Mouse (Mus musculus): ENCODE data around the gene Stk17b. TPM values are rescaled to one million over a fixed set of nuclear protein-coding genes. Genes with fewer than 3 reads are reported as not detected.
"Not testable (repeated sequence)": the region's sequence is repeated elsewhere in the genome, so short reads cannot be mapped to it uniquely, and the experiment has no call there.

The Stk17b gene
- polyA plus RNA-seq, 1 experiment from 2014 or later = 10.0 TPM

GRCm38 (mm10) chr1:53751144-53751543 lies 33.9 kb downstream of the Stk17b start:
- Histone ChIP-seq H3K4me3 (ENCODE audit: low read depth, low read length) (no peak overlapping the region), H3K27me3 (ENCODE audit: control insufficient read depth, insufficient read depth, low read length) (no peaks in the 10 kb centered on the region), H3K27ac (replicated peaks; ENCODE audit: low read depth, low read length) (no peak overlapping the region), H3K4me2 (ENCODE audit: low read depth, severe bottlenecking) (no peak overlapping the region), H3K4me1 (ENCODE audit: control insufficient read depth, insufficient read depth, low read length) (no peaks in the 10 kb centered on the region), H3K9me3 (ENCODE audit: control insufficient read depth, low read length) (no peaks in the 10 kb centered on the region), H3K36me3 (ENCODE audit: control insufficient read depth, insufficient read depth, low read length) (no peaks in the 10 kb centered on the region), H3K9ac (ENCODE audit: low read length) (no peak overlapping the region)
- WGBS = 70% methylated on average over 1 of the region's 1 CpGs
- ATAC-seq (ENCODE audit: insufficient number of reproducible peaks, low FRiP score, low TSS enrichment, low read depth) (no peak), DNase-seq (ENCODE audit: low spot score) (no peak)

DNA sequence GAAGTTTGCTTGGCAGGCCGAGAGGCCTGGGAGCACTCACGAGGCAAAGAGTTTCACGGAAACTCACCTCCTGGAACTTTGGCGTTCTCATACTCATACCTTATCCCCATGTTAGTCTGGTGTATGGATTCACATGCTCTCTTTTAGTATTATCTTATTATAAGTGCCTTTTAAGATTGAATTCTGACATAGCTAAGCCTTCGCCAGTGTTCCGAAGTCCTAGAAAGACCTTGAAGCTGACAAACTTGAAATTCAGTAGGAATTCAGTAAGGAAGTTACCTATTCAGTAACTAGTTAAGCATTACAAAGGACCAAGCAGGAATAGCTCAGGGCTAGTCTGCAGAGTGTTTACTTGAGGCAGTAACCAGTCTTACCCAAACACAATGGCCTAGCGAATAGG lies 34.3 kb downstream of the Stk17b start:
- H3K27me3 ChIP-seq (ENCODE audit: control insufficient read depth, insufficient read depth, low read length); H3K4me3 ChIP-seq (ENCODE audit: low read depth, low read length); H3K4me2 ChIP-seq (ENCODE audit: low read depth, severe bottlenecking); H3K9ac ChIP-seq (ENCODE audit: low read length); H3K4me1 ChIP-seq (ENCODE audit: control insufficient read depth, insufficient read depth, low read length); H3K27ac ChIP-seq (replicated peaks; ENCODE audit: low read depth, low read length); H3K9me3 ChIP-seq (ENCODE audit: control insufficient read depth, low read length); ATAC-seq (ENCODE audit: insufficient number of reproducible peaks, low FRiP score, low TSS enrichment, low read depth); DNase-seq (ENCODE audit: low spot score); H3K36me3 ChIP-seq (ENCODE audit: control insufficient read depth, insufficient read depth, low read length): not testable (repeated sequence)
- WGBS = 85% methylated on average over 7 of the region's 7 CpGs

- WGBS = 73% methylated on average over 1 of the region's 1 CpGs
- H3K9me3 ChIP-seq (ENCODE audit: control insufficient read depth, low read length) = not testable (repeated sequence)
These were observed 35.1 kb downstream of the Stk17b start for GRCm38 (mm10) chr1:53749881-53750385.

DNA sequence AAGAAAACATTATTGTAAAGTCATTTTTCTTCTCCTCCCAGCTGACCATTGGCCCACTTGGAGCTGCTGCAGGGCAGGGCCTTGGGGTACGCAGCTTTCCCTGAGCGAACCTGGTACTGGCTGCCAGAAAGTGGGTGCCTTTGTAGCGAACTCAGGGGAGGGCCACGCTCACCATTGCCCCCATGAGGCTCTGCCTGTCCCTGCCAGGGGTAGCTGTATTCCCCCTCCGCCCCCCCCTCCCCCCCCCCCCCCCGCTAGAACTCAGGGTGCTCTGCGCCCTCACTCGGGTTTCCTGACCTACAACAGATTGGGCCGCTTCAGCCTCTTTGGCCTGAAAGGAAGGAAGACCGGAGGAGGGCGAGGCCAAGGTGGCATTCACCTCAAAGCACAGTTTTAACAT lies 36.5 kb downstream of the Stk17b start:
- Histone ChIP-seq H3K27me3 (ENCODE audit: control insufficient read depth, insufficient read depth, low read length) (no peaks in the 10 kb centered on the region), H3K27ac (replicated peaks; ENCODE audit: low read depth, low read length) (no peak overlapping the region), H3K4me1 (ENCODE audit: control insufficient read depth, insufficient read depth, low read length) (no peaks in the 10 kb centered on the region), H3K36me3 (ENCODE audit: control insufficient read depth, insufficient read depth, low read length) (no peaks in the 10 kb centered on the region), H3K4me3 (ENCODE audit: low read depth, low read length) (no peak overlapping the region), H3K9me3 (ENCODE audit: control insufficient read depth, low read length) (no peaks in the 10 kb centered on the region), H3K4me2 (ENCODE audit: low read depth, severe bottlenecking) (no peak overlapping the region), H3K9ac (ENCODE audit: low read length) (no peak overlapping the region)
- ATAC-seq (ENCODE audit: insufficient number of reproducible peaks, low FRiP score, low TSS enrichment, low read depth) (no peak), DNase-seq (ENCODE audit: low spot score) (no peak)
- 32% methylated on average over 9 of the region's 11 CpGs for WGBS

More at GRCm38 (mm10) chr1:53749881-53750385, 35.1 kb downstream of the Stk17b start:
- not testable (repeated sequence) for H3K36me3 ChIP-seq (ENCODE audit: control insufficient read depth, insufficient read depth, low read length); DNase-seq (ENCODE audit: low spot score); H3K9ac ChIP-seq (ENCODE audit: low read length); H3K27me3 ChIP-seq (ENCODE audit: control insufficient read depth, insufficient read depth, low read length); ATAC-seq (ENCODE audit: insufficient number of reproducible peaks, low FRiP score, low TSS enrichment, low read depth); H3K4me3 ChIP-seq (ENCODE audit: low read depth, low read length); H3K27ac ChIP-seq (replicated peaks; ENCODE audit: low read depth, low read length); H3K4me2 ChIP-seq (ENCODE audit: low read depth, severe bottlenecking); H3K4me1 ChIP-seq (ENCODE audit: control insufficient read depth, insufficient read depth, low read length)

GRCm38 (mm10) chr1:53746001-53746400 lies 39.0 kb downstream of the Stk17b start:
- Histone ChIP-seq H3K27ac (replicated peaks; ENCODE audit: low read depth, low read length) (no peak overlapping the region), H3K4me3 (ENCODE audit: low read depth, low read length) (no peak overlapping the region), H3K4me1 (ENCODE audit: control insufficient read depth, insufficient read depth, low read length) (no peaks in the 10 kb centered on the region), H3K27me3 (ENCODE audit: control insufficient read depth, insufficient read depth, low read length) (no peaks in the 10 kb centered on the region), H3K36me3 (ENCODE audit: control insufficient read depth, insufficient read depth, low read length) (no peaks in the 10 kb centered on the region), H3K9ac (ENCODE audit: low read length) (no peak overlapping the region), H3K4me2 (ENCODE audit: low read depth, severe bottlenecking) (no peak overlapping the region), H3K9me3 (ENCODE audit: control insufficient read depth, low read length) (no peaks in the 10 kb centered on the region)
- no peak for ATAC-seq (ENCODE audit: insufficient number of reproducible peaks, low FRiP score, low TSS enrichment, low read depth)
- DNase-seq (ENCODE audit: low spot score) = no peak
- WGBS = 82% methylated on average over 5 of the region's 5 CpGs

GRCm38 (mm10) chr1:53741742-53742458 lies 43.1 kb downstream of the Stk17b start:
- DNase-seq (ENCODE audit: low spot score) (no peak), ATAC-seq (ENCODE audit: insufficient number of reproducible peaks, low FRiP score, low TSS enrichment, low read depth) (no peak)
- Histone ChIP-seq H3K4me1 (ENCODE audit: control insufficient read depth, insufficient read depth, low read length) (no peaks in the 10 kb centered on the region), H3K36me3 (ENCODE audit: control insufficient read depth, insufficient read depth, low read length) (no peaks in the 10 kb centered on the region), H3K4me2 (ENCODE audit: low read depth, severe bottlenecking) (no peak overlapping the region), H3K9ac (ENCODE audit: low read length) (no peak overlapping the region), H3K27ac (replicated peaks; ENCODE audit: low read depth, low read length) (no peak overlapping the region), H3K9me3 (ENCODE audit: control insufficient read depth, low read length) (no peaks in the 10 kb centered on the region), H3K27me3 (ENCODE audit: control insufficient read depth, insufficient read depth, low read length) (no peaks in the 10 kb centered on the region), H3K4me3 (ENCODE audit: low read depth, low read length) (no peak overlapping the region)
- 73% methylated on average over 3 of the region's 3 CpGs for WGBS

DNA sequence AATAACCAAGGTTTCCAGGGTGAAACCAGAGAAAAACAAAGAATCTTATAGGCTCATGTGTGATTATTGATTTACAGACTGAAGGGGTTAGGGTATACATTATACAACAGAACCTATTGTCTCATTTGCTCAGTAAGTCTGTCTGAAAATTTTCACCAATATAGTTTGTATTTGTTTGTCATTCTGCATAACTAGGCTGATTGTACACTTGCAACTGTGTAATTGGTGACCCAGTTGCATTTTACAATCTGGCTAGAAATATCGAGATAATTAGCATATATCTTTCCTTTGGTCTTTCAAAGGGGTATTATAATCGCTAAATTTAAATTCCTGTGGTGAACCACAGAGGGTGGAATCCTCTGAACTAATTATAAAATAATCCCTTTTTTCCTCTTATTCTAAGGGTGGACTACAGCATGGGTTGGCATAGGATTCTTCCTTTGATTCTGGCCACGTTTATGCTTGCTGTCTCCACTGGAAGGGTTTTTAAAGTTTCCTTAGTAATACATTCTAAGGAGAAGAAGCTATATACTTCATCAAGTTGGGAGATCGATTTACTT lies 44.2 kb downstream of the Stk17b start:
- no peak for ATAC-seq (ENCODE audit: insufficient number of reproducible peaks, low FRiP score, low TSS enrichment, low read depth)
- 85% methylated on average over 4 of the region's 4 CpGs for WGBS
- H3K4me1 ChIP-seq (ENCODE audit: control insufficient read depth, insufficient read depth, low read length) = no peaks in the 10 kb centered on the region

GRCm38 (mm10) chr1:53740077-53740776 lies 44.8 kb downstream of the Stk17b start:
- H3K36me3 ChIP-seq (ENCODE audit: control insufficient read depth, insufficient read depth, low read length); H3K4me2 ChIP-seq (ENCODE audit: low read depth, severe bottlenecking); H3K27me3 ChIP-seq (ENCODE audit: control insufficient read depth, insufficient read depth, low read length); H3K9me3 ChIP-seq (ENCODE audit: control insufficient read depth, low read length); DNase-seq (ENCODE audit: low spot score); H3K4me1 ChIP-seq (ENCODE audit: control insufficient read depth, insufficient read depth, low read length); H3K4me3 ChIP-seq (ENCODE audit: low read depth, low read length); H3K27ac ChIP-seq (replicated peaks; ENCODE audit: low read depth, low read length); ATAC-seq (ENCODE audit: insufficient number of reproducible peaks, low FRiP score, low TSS enrichment, low read depth); H3K9ac ChIP-seq (ENCODE audit: low read length): not testable (repeated sequence)
- 51% methylated on average over 3 of the region's 4 CpGs for WGBS

More for the DNA sequence above, 44.2 kb downstream of the Stk17b start:
- H3K4me2 ChIP-seq (ENCODE audit: low read depth, severe bottlenecking) = no peak overlapping the region
- H3K36me3 ChIP-seq (ENCODE audit: control insufficient read depth, insufficient read depth, low read length) = no peaks in the 10 kb centered on the region
- no peaks in the 10 kb centered on the region for H3K9me3 ChIP-seq (ENCODE audit: control insufficient read depth, low read length)
- H3K4me3 ChIP-seq (ENCODE audit: low read depth, low read length) = no peak overlapping the region
- no peak overlapping the region for H3K9ac ChIP-seq (ENCODE audit: low read length)
- DNase-seq (ENCODE audit: low spot score) = no peak
- no peak overlapping the region for H3K27ac ChIP-seq (replicated peaks; ENCODE audit: low read depth, low read length)
- H3K27me3 ChIP-seq (ENCODE audit: control insufficient read depth, insufficient read depth, low read length) = no peaks in the 10 kb centered on the region

All from limb, embryonic 11.5 days (tissue).